Mouse (Mus musculus): ENCODE measurements around the gene Paox.

Paox gene

GRCm38 (mm10) chr7:140169386-140169785 lies 53.8 kb downstream of the Paox start:
- in situ Hi-C loops (cut with MboI, MseI), result no loop called here

GRCm38 (mm10) chr7:140170863-140171262 lies 55.3 kb downstream of the Paox start:
- in situ Hi-C loops (cut with MboI, MseI), result no loop called here

GRCm38 (mm10) chr7:140172936-140173335 lies 57.3 kb downstream of the Paox start, which contains the start of gene Olfr523:
Olfr523 (plus strand) TSS chr7:140173217.
- in situ Hi-C loops (cut with MboI, MseI), result no loop called here

GRCm38 (mm10) chr7:140179176-140179575 lies 63.6 kb downstream of the Paox start:
- in situ Hi-C loops (cut with MboI, MseI), result loop anchor here in 1 of 2 experiments (5.0 kb wide), 1 partner anchor 633 kb away; no protein-coding TSS in a partner anchor

GRCm38 (mm10) chr7:140180692-140181091 lies 65.1 kb downstream of the Paox start:
- in situ Hi-C loops (cut with MboI, MseI), result no loop called here

GRCm38 (mm10) chr7:140184206-140184605 lies 68.6 kb downstream of the Paox start:
- in situ Hi-C loops (cut with MboI, MseI), result no loop called here
